Mouse (Mus musculus) brain, embryonic 14.5 days (tissue): ENCODE measurements at regions not wholly inside any gene's neighbourhood (a gene's known extent, or its start where the extent isn't known, plus 50 kb on each side); places are given as distances from the start of the nearest gene placed in this dataset.

Experiments used
- CTCF ChIP-seq: fragments of 200-500 bp; IDR thresholded peaks from 2 replicates; pipeline ENCODE4 v1.5.1; 2012; ENCODE audit warnings: inconsistent platforms, mild to moderate bottlenecking, moderate library complexity, borderline replicate concordance; ENCODE audit not compliant: insufficient read depth, insufficient read length; ENCODE audit errors: extremely low read depth
- POLR2A ChIP-seq: fragments of 200-500 bp; IDR thresholded peaks from 2 replicates; pipeline ENCODE4 v1.6.1; 2012; ENCODE audit warnings: mild to moderate bottlenecking, inconsistent platforms, borderline replicate concordance; ENCODE audit not compliant: poor library complexity, insufficient read depth, insufficient read length, severe bottlenecking; ENCODE audit errors: extremely low read depth

GRCm38 (mm10) chr10:118796512-118796911 is 73.5 kb downstream of the Dyrk2 start:
- TF ChIP-seq CTCF (no peak), POLR2A (no peak)
